Mouse (Mus musculus) liver, embryonic 13.5 days (tissue): ENCODE data around the gene Gm21750. TPM values are rescaled to one million over a fixed set of nuclear protein-coding genes. Genes with fewer than 3 reads are reported as not detected.
"Not testable (repeated sequence)": the region's sequence is repeated elsewhere in the genome, so short reads cannot be mapped to it uniquely, and the experiment has no call there.

Source experiments
- ATAC-seq: fragments of 200-750 bp; cut with Nextera tagmentation; 2 replicates; pipeline ENCODE4 v1.8.0; 2017; ENCODE audit warnings: low read depth, mild to moderate bottlenecking, moderate number of reproducible peaks, moderate library complexity
- DNase-seq: peaks from one replicate; pipeline ENCODE4 v3.0.0; 2022
- H3K27ac ChIP-seq: fragments of 300-500 bp; sonication (generic); 2 replicates; pipeline ENCODE4 v1.5.1; 2015; ENCODE audit warnings: moderate library complexity, mild to moderate bottlenecking, inconsistent platforms
- H3K27me3 ChIP-seq: fragments of 300-500 bp; sonication (generic); 2 replicates; pipeline ENCODE4 v1.6.1; 2015; ENCODE audit warnings: mild to moderate bottlenecking, inconsistent platforms
- H3K36me3 ChIP-seq: fragments of 300-500 bp; sonication (generic); 2 replicates; pipeline ENCODE4 v1.6.1; 2015; ENCODE audit warnings: mild to moderate bottlenecking, inconsistent platforms
- H3K4me1 ChIP-seq: fragments of 300-500 bp; sonication (generic); replicated peaks from 2 replicates; pipeline ENCODE4 v1.6.1; 2015; ENCODE audit warnings: inconsistent platforms
- H3K4me2 ChIP-seq: fragments of 300-500 bp; sonication (generic); 2 replicates; pipeline ENCODE4 v1.6.1; 2015; ENCODE audit warnings: inconsistent platforms, mild to moderate bottlenecking, moderate library complexity
- H3K4me3 ChIP-seq: fragments of 300-500 bp; sonication (generic); replicated peaks from 2 replicates; pipeline ENCODE4 v1.5.1; 2015; ENCODE audit warnings: mild to moderate bottlenecking, inconsistent platforms
- H3K9ac ChIP-seq: fragments of 300-500 bp; sonication (generic); 2 replicates; pipeline ENCODE4 v1.6.1; 2015; ENCODE audit warnings: mild to moderate bottlenecking, inconsistent platforms
- H3K9me3 ChIP-seq: fragments of 300-500 bp; sonication (generic); replicated peaks from 2 replicates; pipeline ENCODE4 v1.6.1; 2016; ENCODE audit warnings: inconsistent platforms
- WGBS: fragments of 180-500 bp; shearing (Covaris S2); methylation state at CpG from one replicate; pipeline ENCODE4 v1.1.7; 2015; ENCODE audit not compliant: insufficient replicate concordance; 5-methylcytosine and 5-hydroxymethylcytosine counted together
- polyA plus RNA-seq: library from polyadenylated mRNA; unstranded; fragments of >200 nt; fragmentation: Nextera tagmentation; extraction: Ambion mirVana; gene quantifications from 2 replicates; pipeline ENCODE4 v1.2.1, GENCODE M21; 2015

The Gm21750 gene
- polyA plus RNA-seq, result not detected in 2 replicates

GRCm38 (mm10) chr14:73660925-73661324, at the start of gene Gm21750:
Gene Gm21750 (plus strand): TSS chr14:73661225.
- not testable (repeated sequence) for DNase-seq, H3K4me2 ChIP-seq, H3K4me3 ChIP-seq, H3K9ac ChIP-seq, H3K4me1 ChIP-seq, H3K27ac ChIP-seq, H3K9me3 ChIP-seq, ATAC-seq, H3K27me3 ChIP-seq, H3K36me3 ChIP-seq
- 67% methylated on average over 3 of the region's 3 CpGs for WGBS

GRCm38 (mm10) chr14:73614961-73615360, 46.1 kb upstream of the Gm21750 start:
- not testable (repeated sequence) for DNase-seq, H3K9ac ChIP-seq, H3K4me2 ChIP-seq, H3K27me3 ChIP-seq, H3K4me3 ChIP-seq, H3K9me3 ChIP-seq, H3K27ac ChIP-seq, ATAC-seq, H3K4me1 ChIP-seq, H3K36me3 ChIP-seq
- WGBS, result 45% methylated on average over 1 of the region's 1 CpGs

- Histone ChIP-seq H3K9ac (no peak overlapping the region), H3K4me1 (no peaks in the 10 kb centered on the region), H3K4me3 (no peak overlapping the region), H3K9me3 (no peaks in the 10 kb centered on the region), H3K27me3 (no peaks in the 10 kb centered on the region), H3K27ac (no peak overlapping the region), H3K4me2 (no peak overlapping the region), H3K36me3 (no peaks in the 10 kb centered on the region)
- ATAC-seq (no peak), DNase-seq (no peak)
- 54% methylated on average over 3 of the region's 3 CpGs for WGBS
These were observed 40.1 kb upstream of the Gm21750 start for GRCm38 (mm10) chr14:73620880-73621279.

GRCm38 (mm10) chr14:73622988-73623387, 38.0 kb upstream of the Gm21750 start:
- no peaks in the 10 kb centered on the region for H3K4me1 ChIP-seq
- no peaks in the 10 kb centered on the region for H3K9me3 ChIP-seq
- no peak for ATAC-seq

GRCm38 (mm10) chr14:73625469-73625868, 35.6 kb upstream of the Gm21750 start:
- H3K4me2 ChIP-seq, result no peak overlapping the region
- H3K9ac ChIP-seq, result no peak overlapping the region
- no peaks in the 10 kb centered on the region for H3K9me3 ChIP-seq
- no peak for ATAC-seq
- no peak overlapping the region for H3K4me3 ChIP-seq
- DNase-seq, result no peak
- no peaks in the 10 kb centered on the region for H3K4me1 ChIP-seq
- no peaks in the 10 kb centered on the region for H3K27me3 ChIP-seq
- no peak overlapping the region for H3K27ac ChIP-seq
- no peaks in the 10 kb centered on the region for H3K36me3 ChIP-seq
- WGBS, result 49% methylated on average over 3 of the region's 3 CpGs

More at GRCm38 (mm10) chr14:73622988-73623387, 38.0 kb upstream of the Gm21750 start:
- H3K9ac ChIP-seq, result no peak overlapping the region
- no peaks in the 10 kb centered on the region for H3K36me3 ChIP-seq
- H3K27me3 ChIP-seq, result no peaks in the 10 kb centered on the region
- H3K4me3 ChIP-seq, result no peak overlapping the region
- DNase-seq, result no peak
- 66% methylated on average over 1 of the region's 1 CpGs for WGBS
- H3K27ac ChIP-seq, result no peak overlapping the region
- H3K4me2 ChIP-seq, result no peak overlapping the region

- 73% methylated on average over 4 of the region's 4 CpGs for WGBS
- ATAC-seq, result no peak
- H3K4me1 ChIP-seq, result no peaks in the 10 kb centered on the region
These were observed 29.5 kb upstream of the Gm21750 start for GRCm38 (mm10) chr14:73631511-73631910.

GRCm38 (mm10) chr14:73632648-73633263, 28.3 kb upstream of the Gm21750 start:
- no peak for ATAC-seq
- no peak overlapping the region for H3K4me2 ChIP-seq
- no peak overlapping the region for H3K27ac ChIP-seq
- 60% methylated on average over 9 of the region's 9 CpGs for WGBS
- no peak overlapping the region for H3K4me3 ChIP-seq
- no peaks in the 10 kb centered on the region for H3K9me3 ChIP-seq
- H3K9ac ChIP-seq, result no peak overlapping the region
- H3K4me1 ChIP-seq, result no peaks in the 10 kb centered on the region
- DNase-seq, result no peak
- no peaks in the 10 kb centered on the region for H3K27me3 ChIP-seq
- no peaks in the 10 kb centered on the region for H3K36me3 ChIP-seq

More at GRCm38 (mm10) chr14:73631511-73631910, 29.5 kb upstream of the Gm21750 start:
- Histone ChIP-seq H3K9ac (no peak overlapping the region), H3K27me3 (no peaks in the 10 kb centered on the region), H3K36me3 (no peaks in the 10 kb centered on the region), H3K4me3 (no peak overlapping the region), H3K4me2 (no peak overlapping the region), H3K27ac (no peak overlapping the region), H3K9me3 (no peaks in the 10 kb centered on the region)
- no peak for DNase-seq

- ATAC-seq (no peak), DNase-seq (no peak)
- Histone ChIP-seq H3K27ac (no peak overlapping the region), H3K4me2 (no peak overlapping the region), H3K9ac (no peak overlapping the region), H3K27me3 (no peaks in the 10 kb centered on the region), H3K9me3 (no peaks in the 10 kb centered on the region), H3K36me3 (no peaks in the 10 kb centered on the region), H3K4me3 (no peak overlapping the region), H3K4me1 (no peaks in the 10 kb centered on the region)
- WGBS, result 63% methylated on average over 3 of the region's 3 CpGs
These were observed 26.7 kb upstream of the Gm21750 start for GRCm38 (mm10) chr14:73634356-73634755.

- Histone ChIP-seq H3K4me2 (no peak overlapping the region), H3K4me3 (no peak overlapping the region), H3K4me1 (no peaks in the 10 kb centered on the region), H3K27me3 (no peaks in the 10 kb centered on the region), H3K27ac (no peak overlapping the region), H3K36me3 (no peaks in the 10 kb centered on the region), H3K9ac (no peak overlapping the region), H3K9me3 (no peaks in the 10 kb centered on the region)
- ATAC-seq (no peak), DNase-seq (peak; percentile 3)
These were observed 23.6 kb upstream of the Gm21750 start for GRCm38 (mm10) chr14:73637460-73637859.

- H3K4me3 ChIP-seq, result no peak overlapping the region
- WGBS, result 68% methylated on average over 4 of the region's 4 CpGs
- H3K27me3 ChIP-seq, result no peaks in the 10 kb centered on the region
- no peak for ATAC-seq
- H3K9me3 ChIP-seq, result no peaks in the 10 kb centered on the region
- no peak overlapping the region for H3K27ac ChIP-seq
- H3K4me2 ChIP-seq, result no peak overlapping the region
- H3K9ac ChIP-seq, result no peak overlapping the region
- H3K4me1 ChIP-seq, result no peaks in the 10 kb centered on the region
- H3K36me3 ChIP-seq, result no peaks in the 10 kb centered on the region
- no peak for DNase-seq
These were observed 10.8 kb upstream of the Gm21750 start for GRCm38 (mm10) chr14:73650179-73650578.

- DNase-seq (no peak), ATAC-seq (no peak)
- Histone ChIP-seq H3K4me1 (no peaks in the 10 kb centered on the region), H3K27me3 (no peaks in the 10 kb centered on the region), H3K9ac (no peak overlapping the region), H3K36me3 (no peaks in the 10 kb centered on the region), H3K4me3 (no peak overlapping the region), H3K9me3 (no peaks in the 10 kb centered on the region), H3K27ac (no peak overlapping the region), H3K4me2 (no peak overlapping the region)
- 63% methylated on average over 2 of the region's 2 CpGs for WGBS
These were observed 9.1 kb downstream of the Gm21750 start for GRCm38 (mm10) chr14:73670091-73670490.

GRCm38 (mm10) chr14:73687726-73688125, 26.7 kb downstream of the Gm21750 start:
- Histone ChIP-seq H3K9ac (no peak overlapping the region), H3K4me2 (no peak overlapping the region), H3K4me3 (no peak overlapping the region), H3K4me1 (no peaks in the 10 kb centered on the region), H3K27me3 (no peaks in the 10 kb centered on the region), H3K9me3 (no peaks in the 10 kb centered on the region), H3K36me3 (no peaks in the 10 kb centered on the region), H3K27ac (no peak overlapping the region)
- no peak for ATAC-seq
- no peak for DNase-seq
- 21% methylated on average over 4 of the region's 4 CpGs for WGBS
